Mouse (Mus musculus): ENCODE measurements around the gene Myh2. TPM values are rescaled to one million over a fixed set of nuclear protein-coding genes. Genes with fewer than 3 reads are reported as not detected.

The Myh2 gene
- total RNA-seq, 1 experiment: not detected

DNA sequence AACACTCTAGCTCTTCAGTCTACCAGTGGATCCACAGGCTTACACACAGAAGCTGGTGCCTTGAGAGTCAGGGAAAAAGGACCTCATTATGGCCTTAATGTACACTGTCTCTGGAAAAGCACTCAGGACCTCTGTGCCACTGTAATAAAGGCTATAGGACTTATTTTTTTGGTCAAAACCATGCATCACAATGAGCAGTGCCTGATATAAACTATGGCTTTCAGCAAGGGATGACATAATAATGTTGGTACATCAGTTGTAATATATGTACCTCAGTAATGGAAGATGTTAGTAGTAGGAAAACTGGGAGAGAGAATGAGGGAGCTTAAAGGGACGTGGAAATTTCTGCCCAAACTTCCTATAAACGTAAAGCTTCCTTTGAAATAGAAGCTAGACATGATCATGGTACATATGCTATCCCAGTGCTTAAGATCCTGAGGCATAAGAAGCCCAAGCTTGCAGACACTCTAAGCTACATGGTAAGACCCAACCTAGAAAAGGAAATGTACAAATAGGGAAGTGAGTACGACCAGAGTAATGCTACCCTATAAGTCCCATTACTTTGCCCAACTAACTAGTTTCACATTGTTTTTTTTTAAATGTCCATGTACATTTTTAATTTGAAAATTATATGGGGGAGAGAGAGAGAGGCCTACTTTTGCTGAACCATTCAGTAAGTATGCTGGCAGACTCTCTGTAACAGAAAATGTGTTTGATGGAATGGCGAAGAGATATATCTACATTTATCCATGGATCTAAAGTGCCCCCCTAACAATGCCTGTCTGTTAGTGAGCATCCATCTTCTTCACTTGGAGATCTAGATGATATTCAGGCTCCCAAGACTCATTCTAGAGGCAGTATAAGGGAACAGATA lies 24.2 kb upstream of the Myh2 start:
- Histone ChIP-seq H3K27ac (ENCODE audit: insufficient read depth, low read depth, low read length, poor library complexity, severe bottlenecking) (no peak overlapping the region), H3K4me3 (ENCODE audit: insufficient read depth in 1 of 2, low read depth in 1 of 2, low read length in 2 of 2, poor library complexity in 1 of 2, severe bottlenecking in 1 of 2) (no peak overlapping the region), H3K36me3 (ENCODE audit: control insufficient read depth, insufficient read depth, low read length, poor library complexity, severe bottlenecking) (no peaks in the 10 kb centered on the region), H3K9ac (ENCODE audit: insufficient read depth, low read depth, low read length, poor library complexity, severe bottlenecking) (no peak overlapping the region), H3K9me3 (ENCODE audit: control insufficient read depth, insufficient read depth, low read depth, low read length) (no peaks in the 10 kb centered on the region), H3K4me1 (ENCODE audit: control insufficient read depth in 2 of 2, insufficient read depth in 2 of 2, low read length in 2 of 2, poor library complexity in 1 of 2) (no peaks in the 10 kb centered on the region)
- no peak for DNase-seq (ENCODE audit: low read depth, low spot score)
- TF ChIP-seq ZC3H11A (IDR thresholded peaks at IDR 0.05; ENCODE audit: borderline replicate concordance, low read depth, low read length): no peak
- no peak for TF ChIP-seq HCFC1 (IDR thresholded peaks at IDR 0.05; ENCODE audit: borderline replicate concordance, insufficient read depth, low read length)
- in situ Hi-C loops (cut with MboI; ENCODE audit: low sequenced_read_pairs in 2 of 2, unreplicated experiment in 2 of 2): no loop called here

DNA sequence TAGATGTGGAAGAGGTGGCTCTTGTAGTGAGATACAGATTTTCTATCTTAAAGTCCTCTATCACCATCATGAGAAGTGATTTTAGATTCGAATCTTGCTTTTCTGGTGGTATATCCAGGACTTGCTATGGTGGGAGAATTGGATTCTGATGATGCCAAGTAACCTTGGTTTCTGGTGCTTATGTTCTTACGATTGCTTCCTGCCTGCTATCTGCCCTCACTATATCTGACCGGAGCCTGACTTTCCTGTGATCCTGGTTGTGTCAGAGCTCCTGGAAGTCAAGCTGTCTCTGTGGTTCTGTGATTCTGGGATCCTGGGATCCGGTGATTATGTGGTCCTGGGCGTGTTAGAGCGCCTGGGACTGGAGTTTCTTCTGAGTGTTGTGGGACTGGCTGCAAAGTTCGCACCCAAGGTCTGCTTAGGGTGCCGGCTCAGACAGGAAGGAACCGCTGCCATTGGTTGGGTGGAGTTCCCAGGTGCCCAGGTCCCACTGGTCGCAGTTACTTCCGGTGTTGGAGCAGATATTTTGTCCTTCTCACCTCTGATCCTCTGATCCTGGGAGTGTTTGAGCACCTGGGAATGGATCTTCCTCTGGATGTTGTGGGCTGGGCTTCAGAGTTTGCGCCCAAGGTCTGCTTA lies 23.4 kb upstream of the Myh2 start:
- Histone ChIP-seq H3K9me3 (ENCODE audit: control insufficient read depth, insufficient read depth, low read depth, low read length) (no peaks in the 10 kb centered on the region), H3K9ac (ENCODE audit: insufficient read depth, low read depth, low read length, poor library complexity, severe bottlenecking) (no peak overlapping the region), H3K4me1 (ENCODE audit: control insufficient read depth in 2 of 2, insufficient read depth in 2 of 2, low read length in 2 of 2, poor library complexity in 1 of 2) (no peaks in the 10 kb centered on the region), H3K4me3 (ENCODE audit: insufficient read depth in 1 of 2, low read depth in 1 of 2, low read length in 2 of 2, poor library complexity in 1 of 2, severe bottlenecking in 1 of 2) (no peak overlapping the region), H3K36me3 (ENCODE audit: control insufficient read depth, insufficient read depth, low read length, poor library complexity, severe bottlenecking) (no peaks in the 10 kb centered on the region), H3K27ac (ENCODE audit: insufficient read depth, low read depth, low read length, poor library complexity, severe bottlenecking) (no peak overlapping the region)
- TF ChIP-seq CHD2 (IDR thresholded peaks at IDR 0.05; ENCODE audit: low read depth, low read length) (no peak), ZC3H11A (IDR thresholded peaks at IDR 0.05; ENCODE audit: borderline replicate concordance, low read depth, low read length) (no peak), HCFC1 (IDR thresholded peaks at IDR 0.05; ENCODE audit: borderline replicate concordance, insufficient read depth, low read length) (no peak), MAFK (IDR thresholded peaks at IDR 0.05; ENCODE audit: insufficient read depth, low read depth, low read length) (no peak), ZNF384 (IDR thresholded peaks at IDR 0.05; ENCODE audit: low read depth, low read length) (no peak)
- in situ Hi-C loops (cut with MboI; ENCODE audit: low sequenced_read_pairs in 2 of 2, unreplicated experiment in 2 of 2): no loop called here
- DNase-seq (ENCODE audit: low read depth, low spot score): no peak

DNA sequence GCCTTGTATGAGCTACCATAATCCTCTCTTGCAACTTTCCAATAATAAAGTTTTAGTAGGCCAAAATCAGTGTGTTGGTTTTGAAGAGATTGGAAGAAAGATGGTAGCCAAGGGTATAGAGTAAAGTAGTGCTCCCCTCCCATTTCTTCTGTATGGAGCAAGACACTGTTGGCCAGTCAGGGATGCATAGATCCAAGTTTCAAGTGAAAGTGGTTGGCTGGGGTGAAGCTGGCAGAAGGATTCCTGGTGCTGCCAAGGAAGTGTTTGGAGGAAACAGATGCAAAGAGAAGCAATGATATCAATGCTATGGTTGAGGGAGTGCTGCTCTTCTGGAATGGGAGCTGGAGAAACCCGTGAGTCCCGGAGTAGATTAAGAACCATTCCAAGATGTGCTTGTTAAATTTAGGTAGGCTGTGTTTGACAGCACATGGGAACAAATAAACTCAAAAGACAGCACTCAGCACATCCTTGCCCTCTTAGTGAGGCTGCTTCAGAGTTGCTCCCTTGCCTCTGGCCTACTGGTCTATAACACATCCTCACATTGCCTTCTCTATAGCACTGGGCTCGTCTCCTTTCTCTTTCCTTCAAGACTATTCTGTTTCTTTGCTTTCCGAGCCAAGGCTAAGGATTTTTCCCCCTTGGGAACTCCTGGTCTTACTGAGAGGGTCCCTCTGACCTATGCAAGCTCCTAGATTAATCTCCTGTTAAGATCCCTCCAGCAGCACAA lies 22.4 kb upstream of the Myh2 start:
- TF ChIP-seq ZNF384 (IDR thresholded peaks at IDR 0.05; ENCODE audit: low read depth, low read length) (no peak), HCFC1 (IDR thresholded peaks at IDR 0.05; ENCODE audit: borderline replicate concordance, insufficient read depth, low read length) (no peak)
- Histone ChIP-seq H3K4me3 (ENCODE audit: insufficient read depth in 1 of 2, low read depth in 1 of 2, low read length in 2 of 2, poor library complexity in 1 of 2, severe bottlenecking in 1 of 2) (no peak overlapping the region), H3K9ac (ENCODE audit: insufficient read depth, low read depth, low read length, poor library complexity, severe bottlenecking) (no peak overlapping the region), H3K27ac (ENCODE audit: insufficient read depth, low read depth, low read length, poor library complexity, severe bottlenecking) (no peak overlapping the region), H3K9me3 (ENCODE audit: control insufficient read depth, insufficient read depth, low read depth, low read length) (no peaks in the 10 kb centered on the region), H3K36me3 (ENCODE audit: control insufficient read depth, insufficient read depth, low read length, poor library complexity, severe bottlenecking) (no peaks in the 10 kb centered on the region), H3K4me1 (ENCODE audit: control insufficient read depth in 2 of 2, insufficient read depth in 2 of 2, low read length in 2 of 2, poor library complexity in 1 of 2) (no peaks in the 10 kb centered on the region)
- in situ Hi-C loops (cut with MboI; ENCODE audit: low sequenced_read_pairs in 2 of 2, unreplicated experiment in 2 of 2): no loop called here
- DNase-seq (ENCODE audit: low read depth, low spot score): no peak

DNA sequence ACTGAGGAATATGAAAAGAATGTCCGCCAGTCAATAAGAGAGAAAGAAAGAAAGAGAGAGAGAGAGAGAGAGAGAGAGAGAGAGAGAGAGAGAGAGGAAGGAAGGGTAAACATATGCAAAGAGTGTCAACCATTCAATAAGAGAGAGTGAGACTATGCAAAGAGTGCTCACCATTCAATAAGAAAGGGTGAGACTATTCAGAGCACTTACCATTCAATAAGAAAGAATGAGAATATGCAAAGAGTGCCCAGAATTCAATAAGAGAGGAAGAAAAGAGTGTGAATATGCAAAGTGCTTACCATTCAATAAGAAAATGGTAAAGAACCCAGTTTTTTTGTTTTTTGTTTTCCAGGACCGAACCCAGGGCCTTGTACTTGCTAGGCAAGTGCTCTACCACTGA lies 20.6 kb upstream of the Myh2 start:
- H3K36me3 ChIP-seq (ENCODE audit: control insufficient read depth, insufficient read depth, low read length, poor library complexity, severe bottlenecking): no peaks in the 10 kb centered on the region
- no peak overlapping the region for H3K4me3 ChIP-seq (ENCODE audit: insufficient read depth in 1 of 2, low read depth in 1 of 2, low read length in 2 of 2, poor library complexity in 1 of 2, severe bottlenecking in 1 of 2)
- H3K27ac ChIP-seq (ENCODE audit: insufficient read depth, low read depth, low read length, poor library complexity, severe bottlenecking): no peak overlapping the region
- in situ Hi-C loops (cut with MboI; ENCODE audit: low sequenced_read_pairs in 2 of 2, unreplicated experiment in 2 of 2): no loop called here
- no peak overlapping the region for H3K9ac ChIP-seq (ENCODE audit: insufficient read depth, low read depth, low read length, poor library complexity, severe bottlenecking)
- no peak for DNase-seq (ENCODE audit: low read depth, low spot score)
- TF ChIP-seq HCFC1 (IDR thresholded peaks at IDR 0.05; ENCODE audit: borderline replicate concordance, insufficient read depth, low read length) (no peak), MAFK (IDR thresholded peaks at IDR 0.05; ENCODE audit: insufficient read depth, low read depth, low read length) (no peak), ZNF384 (IDR thresholded peaks at IDR 0.05; ENCODE audit: low read depth, low read length) (no peak), CHD2 (IDR thresholded peaks at IDR 0.05; ENCODE audit: low read depth, low read length) (no peak), ZC3H11A (IDR thresholded peaks at IDR 0.05; ENCODE audit: borderline replicate concordance, low read depth, low read length) (no peak)
- no peaks in the 10 kb centered on the region for H3K9me3 ChIP-seq (ENCODE audit: control insufficient read depth, insufficient read depth, low read depth, low read length)
- no peaks in the 10 kb centered on the region for H3K4me1 ChIP-seq (ENCODE audit: control insufficient read depth in 2 of 2, insufficient read depth in 2 of 2, low read length in 2 of 2, poor library complexity in 1 of 2)
